Mouse (Mus musculus): Measurements from ENCODE around the gene Spn. TPM values are rescaled to one million over a fixed set of nuclear protein-coding genes. Genes with fewer than 3 reads are reported as not detected.

Gene Spn
- polyA plus RNA-seq, 1 experiment from 2014 or later, result not detected

DNA sequence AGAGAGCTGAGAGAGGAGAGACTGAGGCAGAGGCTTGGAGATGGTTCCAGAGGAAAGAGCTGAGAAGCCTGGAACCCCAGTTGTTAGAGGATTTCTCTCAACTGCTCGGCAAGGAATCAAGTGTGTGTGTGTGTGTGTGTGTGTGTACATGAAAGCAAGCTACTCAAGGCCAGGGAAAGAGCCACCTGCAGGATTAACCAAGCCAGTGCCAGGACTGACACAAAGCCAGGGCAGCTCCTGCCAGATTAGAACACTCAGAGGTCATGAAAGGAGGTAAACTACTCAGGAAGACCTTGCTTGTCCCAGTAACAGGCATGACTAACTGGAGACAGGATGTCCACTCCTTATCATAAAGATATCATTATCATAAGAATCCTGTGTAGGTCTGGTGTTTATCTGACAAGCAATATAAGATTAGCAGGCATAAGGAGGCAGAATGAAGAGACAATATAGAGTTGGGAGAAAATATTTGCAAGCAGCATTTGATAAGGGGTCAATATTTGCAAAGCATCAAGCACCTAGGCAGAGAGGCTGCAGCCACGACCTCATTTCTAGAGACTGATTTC, 36.1 kb downstream of the Spn start:
- Histone ChIP-seq H3K36me3 (replicated peaks; ENCODE audit: control insufficient read depth, insufficient read depth) (no peaks in the 10 kb centered on the region), H3K9ac (no peak overlapping the region), H3K4me1 (replicated peaks; ENCODE audit: control insufficient read depth, insufficient read depth, low read length) (peaks cover 4% of the 10 kb centered on the region; the same call in 1 of the 2 replicates), H3K4me2 (replicated peaks) (no peak overlapping the region), H3K9me3 (ENCODE audit: control insufficient read depth, low read length) (no peaks in the 10 kb centered on the region), H3K27me3 (ENCODE audit: control insufficient read depth, insufficient read depth, low read length) (no peaks in the 10 kb centered on the region), H3K27ac (no peak overlapping the region), H3K4me3 (replicated peaks; ENCODE audit: low read length) (no peak overlapping the region)
- DNase-seq (ENCODE audit: low spot score) (no peak), ATAC-seq (ENCODE audit: low FRiP score) (no peak)
- 55% methylated on average over 2 of the region's 2 CpGs for WGBS

DNA sequence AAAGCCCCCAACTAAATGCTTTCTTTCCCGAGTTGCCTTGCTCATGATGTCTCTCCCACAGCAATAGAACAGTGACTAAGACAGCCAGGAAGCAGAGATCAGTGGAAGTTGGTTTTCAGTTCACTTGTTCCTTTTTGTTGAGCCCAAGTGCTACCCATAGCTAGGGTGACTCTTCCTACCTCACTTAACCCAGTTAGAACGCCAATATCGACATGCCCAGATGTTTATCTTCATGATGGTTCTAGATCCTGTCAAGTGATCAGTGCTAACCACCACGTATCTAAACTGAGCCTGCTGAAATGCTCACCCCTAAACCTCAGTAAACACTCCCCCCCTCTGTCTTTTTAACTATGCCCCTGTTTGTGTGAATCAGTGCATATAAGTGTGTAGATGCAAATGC, 38.1 kb downstream of the Spn start:
- Histone ChIP-seq H3K4me3 (replicated peaks; ENCODE audit: low read length) (no peak overlapping the region), H3K36me3 (replicated peaks; ENCODE audit: control insufficient read depth, insufficient read depth) (no peaks in the 10 kb centered on the region), H3K4me2 (replicated peaks) (no peak overlapping the region), H3K9me3 (ENCODE audit: control insufficient read depth, low read length) (no peaks in the 10 kb centered on the region), H3K27ac (no peak overlapping the region), H3K9ac (no peak overlapping the region), H3K27me3 (ENCODE audit: control insufficient read depth, insufficient read depth, low read length) (no peaks in the 10 kb centered on the region), H3K4me1 (replicated peaks; ENCODE audit: control insufficient read depth, insufficient read depth, low read length) (no peaks in the 10 kb centered on the region)
- DNase-seq (ENCODE audit: low spot score) (no peak), ATAC-seq (ENCODE audit: low FRiP score) (no peak)
- 90% methylated on average over 4 of the region's 4 CpGs for WGBS

DNA sequence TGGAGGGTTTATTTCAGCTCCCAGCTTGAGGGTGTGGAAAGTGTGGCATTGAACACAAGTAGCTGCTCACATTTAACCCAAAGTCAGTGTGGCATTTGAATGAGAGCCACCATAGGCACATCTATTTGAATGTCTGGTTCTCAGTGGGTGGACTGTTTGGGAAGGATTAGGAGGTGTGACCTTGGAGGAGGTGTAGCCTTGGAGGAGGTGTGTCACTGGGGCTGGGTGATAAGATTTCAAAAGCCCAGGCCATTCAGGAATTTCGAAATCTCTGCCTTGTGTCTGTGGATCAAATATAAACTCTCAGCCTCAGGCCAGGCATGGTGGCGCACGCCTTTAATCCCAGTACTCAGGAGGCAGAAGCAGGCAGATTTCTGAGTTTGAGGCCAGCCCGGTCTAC, 38.7 kb downstream of the Spn start:
- WGBS, result 92% methylated on average over 4 of the region's 4 CpGs
- H3K4me2 ChIP-seq (replicated peaks), result no peak overlapping the region
- no peak for ATAC-seq (ENCODE audit: low FRiP score)

DNA sequence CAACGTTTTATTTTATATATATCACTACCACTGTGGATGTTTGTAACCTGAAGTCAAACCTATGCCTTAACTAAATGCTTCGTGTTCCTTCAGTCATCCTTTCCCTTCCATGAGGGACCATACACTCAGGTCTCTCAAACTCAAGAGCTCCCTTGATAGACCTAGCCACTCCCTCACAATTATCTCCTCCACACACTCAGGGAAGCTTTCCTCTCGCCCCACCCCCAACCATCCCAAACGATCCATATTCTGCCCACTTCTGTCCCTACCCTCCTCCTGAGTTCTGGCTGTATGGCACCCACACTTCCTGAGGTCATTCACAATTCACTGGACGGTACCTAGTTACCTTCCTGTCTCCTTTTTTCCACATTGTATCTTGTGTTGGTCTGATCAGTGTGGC, 39.1 kb downstream of the Spn start:
- Histone ChIP-seq H3K27ac (no peak overlapping the region), H3K4me2 (replicated peaks) (no peak overlapping the region), H3K9me3 (ENCODE audit: control insufficient read depth, low read length) (no peaks in the 10 kb centered on the region), H3K9ac (no peak overlapping the region), H3K36me3 (replicated peaks; ENCODE audit: control insufficient read depth, insufficient read depth) (no peaks in the 10 kb centered on the region), H3K4me3 (replicated peaks; ENCODE audit: low read length) (no peak overlapping the region), H3K27me3 (ENCODE audit: control insufficient read depth, insufficient read depth, low read length) (no peaks in the 10 kb centered on the region), H3K4me1 (replicated peaks; ENCODE audit: control insufficient read depth, insufficient read depth, low read length) (no peaks in the 10 kb centered on the region)
- DNase-seq (ENCODE audit: low spot score), result no peak
- ATAC-seq (ENCODE audit: low FRiP score), result no peak
- 89% methylated on average over 5 of the region's 5 CpGs for WGBS

More for the DNA sequence above, 38.7 kb downstream of the Spn start:
- Histone ChIP-seq H3K27ac (no peak overlapping the region), H3K9me3 (ENCODE audit: control insufficient read depth, low read length) (no peaks in the 10 kb centered on the region), H3K36me3 (replicated peaks; ENCODE audit: control insufficient read depth, insufficient read depth) (no peaks in the 10 kb centered on the region), H3K4me1 (replicated peaks; ENCODE audit: control insufficient read depth, insufficient read depth, low read length) (no peaks in the 10 kb centered on the region), H3K27me3 (ENCODE audit: control insufficient read depth, insufficient read depth, low read length) (no peaks in the 10 kb centered on the region), H3K4me3 (replicated peaks; ENCODE audit: low read length) (no peak overlapping the region), H3K9ac (no peak overlapping the region)
- DNase-seq (ENCODE audit: low spot score), result no peak

DNA sequence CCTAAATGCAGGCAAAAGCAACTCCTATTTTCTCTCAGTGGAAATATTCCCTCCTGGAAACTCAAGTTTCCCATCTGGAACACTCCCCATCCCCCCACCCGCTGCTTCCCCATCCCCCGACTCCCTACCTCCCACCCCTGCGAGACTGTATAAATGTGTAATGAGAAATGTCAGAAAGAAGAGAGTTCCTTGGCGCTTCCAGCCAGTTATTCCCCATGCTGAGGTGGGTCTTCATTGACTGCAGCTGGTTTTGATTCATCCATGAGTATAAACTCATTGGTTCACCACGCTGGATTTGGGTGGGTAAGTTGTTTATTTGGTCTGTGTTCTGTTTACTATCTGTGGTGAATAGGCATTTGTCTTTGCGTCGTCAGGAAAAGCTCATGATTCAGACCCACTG, 41.2 kb downstream of the Spn start:
- no peak overlapping the region for H3K4me3 ChIP-seq (replicated peaks; ENCODE audit: low read length)
- no peak for ATAC-seq (ENCODE audit: low FRiP score)

DNA sequence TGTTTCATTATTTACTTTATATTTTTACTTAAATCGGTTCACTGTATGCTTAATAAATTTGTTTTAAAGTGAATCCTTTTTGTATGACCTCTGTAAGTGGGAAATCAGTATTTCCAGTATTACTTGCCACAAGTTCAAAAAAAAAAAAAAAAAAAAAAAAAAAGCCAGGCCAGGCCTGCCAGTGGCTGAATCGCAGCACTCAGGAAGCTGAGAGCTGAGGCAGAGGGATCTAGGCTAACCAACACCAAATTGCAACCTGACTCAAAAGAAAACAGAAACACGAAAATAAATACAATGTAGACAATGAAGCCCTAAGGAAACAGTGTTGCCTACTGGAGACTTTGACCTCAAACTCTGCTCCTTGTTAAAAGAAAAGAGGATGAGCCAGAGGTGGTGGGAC, 43.7 kb downstream of the Spn start:
- DNase-seq (ENCODE audit: low spot score) (no peak), ATAC-seq (ENCODE audit: low FRiP score) (no peak)
- no peaks in the 10 kb centered on the region for H3K27me3 ChIP-seq (ENCODE audit: control insufficient read depth, insufficient read depth, low read length)
- no peak overlapping the region for H3K4me3 ChIP-seq (replicated peaks; ENCODE audit: low read length)
- WGBS, result 81% methylated on average over 3 of the region's 3 CpGs
- no peak overlapping the region for H3K27ac ChIP-seq
- H3K9me3 ChIP-seq (ENCODE audit: control insufficient read depth, low read length), result no peaks in the 10 kb centered on the region
- no peaks in the 10 kb centered on the region for H3K36me3 ChIP-seq (replicated peaks; ENCODE audit: control insufficient read depth, insufficient read depth)
- no peak overlapping the region for H3K4me2 ChIP-seq (replicated peaks)
- no peak overlapping the region for H3K9ac ChIP-seq
- H3K4me1 ChIP-seq (replicated peaks; ENCODE audit: control insufficient read depth, insufficient read depth, low read length), result no peaks in the 10 kb centered on the region

More for the DNA sequence above, 41.2 kb downstream of the Spn start:
- Histone ChIP-seq H3K27ac (no peak overlapping the region), H3K4me2 (replicated peaks) (no peak overlapping the region), H3K9me3 (ENCODE audit: control insufficient read depth, low read length) (no peaks in the 10 kb centered on the region), H3K36me3 (replicated peaks; ENCODE audit: control insufficient read depth, insufficient read depth) (no peaks in the 10 kb centered on the region), H3K4me1 (replicated peaks; ENCODE audit: control insufficient read depth, insufficient read depth, low read length) (no peaks in the 10 kb centered on the region), H3K9ac (no peak overlapping the region), H3K27me3 (ENCODE audit: control insufficient read depth, insufficient read depth, low read length) (no peaks in the 10 kb centered on the region)
- WGBS, result 79% methylated on average over 7 of the region's 7 CpGs
- no peak for DNase-seq (ENCODE audit: low spot score)

DNA sequence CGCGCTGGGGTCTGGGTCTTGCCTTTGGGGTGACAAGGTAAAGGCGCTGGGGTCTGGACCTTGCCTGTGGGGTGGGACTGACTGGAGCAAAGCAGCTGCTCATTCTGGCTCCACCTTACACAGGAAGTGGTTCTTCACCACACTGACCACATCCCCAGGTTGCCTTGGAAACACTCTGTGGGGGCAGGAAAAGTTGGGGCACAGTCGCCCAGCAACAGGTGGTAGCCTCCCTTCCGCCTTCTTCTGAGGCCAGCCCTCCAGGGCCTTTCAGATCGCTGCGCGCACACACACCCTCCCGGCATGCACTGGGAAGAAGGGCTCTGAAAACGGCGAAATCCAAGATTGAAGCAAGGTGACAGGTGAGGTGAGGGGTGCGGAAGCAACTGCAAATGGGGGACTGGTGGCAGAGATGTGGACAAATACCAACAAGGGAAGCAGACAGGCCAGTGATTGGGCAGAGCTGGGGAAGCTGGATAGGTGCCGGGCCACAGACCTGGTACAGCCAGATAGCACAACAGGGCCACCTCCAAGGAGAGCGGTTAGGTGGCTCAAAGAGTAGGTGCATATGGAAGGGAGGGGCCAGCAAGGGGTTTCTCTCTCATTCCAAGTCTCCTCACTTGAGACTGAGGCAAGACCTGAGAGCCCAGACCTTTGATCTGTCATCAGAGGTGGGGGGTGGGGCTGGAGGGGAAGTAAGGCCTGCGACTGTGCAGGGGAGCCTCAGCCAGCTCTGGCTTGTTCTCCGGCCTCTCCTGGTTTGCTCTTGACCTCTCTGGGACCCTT, 46.3 kb downstream of the Spn start, which contains the start of gene AI467606:
AI467606 (plus strand) TSS at position 246 of the 783 bp plus-strand sequence.
- no peak within 1 kb of the TSS for H3K27ac ChIP-seq
- H3K9ac ChIP-seq, result no peak within 1 kb of the TSS
- H3K4me3 ChIP-seq (replicated peaks; ENCODE audit: low read length), result no peak within 1 kb of the TSS
- no peak for ATAC-seq (ENCODE audit: low FRiP score)
- H3K4me1 ChIP-seq (replicated peaks; ENCODE audit: control insufficient read depth, insufficient read depth, low read length), result no peaks in the 10 kb centered on the region
- WGBS, result 79% methylated on average over 16 of the region's 16 CpGs
- no peaks in the 10 kb centered on the region for H3K36me3 ChIP-seq (replicated peaks; ENCODE audit: control insufficient read depth, insufficient read depth)
- H3K4me2 ChIP-seq (replicated peaks), result no peak within 1 kb of the TSS; the same call in 1 of the 2 replicates
- H3K27me3 ChIP-seq (ENCODE audit: control insufficient read depth, insufficient read depth, low read length), result no peaks in the 10 kb centered on the region
- H3K9me3 ChIP-seq (ENCODE audit: control insufficient read depth, low read length), result no peaks in the 10 kb centered on the region
- DNase-seq (ENCODE audit: low spot score), result no peak

DNA sequence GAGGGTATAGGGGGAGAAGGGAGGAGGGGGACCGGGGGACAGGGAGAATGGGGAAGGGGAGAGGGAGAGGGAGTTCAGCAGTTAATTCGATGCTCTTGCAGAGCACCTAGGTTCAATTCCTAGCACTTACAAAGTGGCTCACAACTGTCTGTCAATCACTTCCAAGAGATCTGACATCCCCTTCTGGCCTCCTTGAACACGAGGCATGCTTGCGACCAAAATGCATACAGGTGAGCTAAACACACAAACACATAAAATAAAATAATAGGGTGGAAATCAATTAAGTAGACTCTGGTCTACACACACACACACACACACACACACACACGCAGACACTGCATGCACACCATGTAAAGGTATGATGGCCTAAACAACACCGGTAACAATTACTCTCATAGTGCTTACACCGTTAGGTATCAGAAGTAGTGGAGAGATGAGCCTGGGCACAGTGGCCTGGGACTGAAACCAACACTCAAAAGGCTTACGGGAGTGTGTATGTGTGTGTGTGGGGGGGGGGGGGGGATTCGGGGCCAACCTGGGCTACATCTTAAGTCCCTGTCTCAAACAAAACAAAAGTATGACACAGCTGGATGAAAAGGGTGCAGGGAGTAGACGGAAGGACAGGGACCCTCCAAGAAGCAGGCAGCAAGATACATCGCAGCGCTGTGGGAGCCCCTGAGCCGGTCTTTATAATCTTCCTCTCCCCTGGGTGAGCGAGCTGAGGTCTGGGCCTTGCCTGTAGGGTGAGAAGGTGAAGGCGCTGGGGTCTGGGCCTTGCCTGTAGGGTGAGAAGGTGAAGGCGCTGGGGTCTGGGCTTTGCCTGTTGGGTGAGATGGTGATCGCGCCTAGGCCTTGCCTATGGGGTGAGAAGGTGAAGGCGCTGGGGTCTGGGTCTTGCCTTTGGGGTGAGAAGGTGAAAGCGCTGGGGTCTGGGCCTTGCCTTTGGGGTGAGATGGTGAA, 47.2 kb downstream of the Spn start:
- 88% methylated on average over 20 of the region's 20 CpGs for WGBS
- ATAC-seq (ENCODE audit: low FRiP score), result no peak
- H3K4me3 ChIP-seq (replicated peaks; ENCODE audit: low read length), result no peak overlapping the region

More for the DNA sequence above, 47.2 kb downstream of the Spn start:
- no peaks in the 10 kb centered on the region for H3K9me3 ChIP-seq (ENCODE audit: control insufficient read depth, low read length)
- DNase-seq (ENCODE audit: low spot score), result no peak
- H3K4me1 ChIP-seq (replicated peaks; ENCODE audit: control insufficient read depth, insufficient read depth, low read length), result no peaks in the 10 kb centered on the region
- H3K27ac ChIP-seq, result no peak overlapping the region
- no peaks in the 10 kb centered on the region for H3K27me3 ChIP-seq (ENCODE audit: control insufficient read depth, insufficient read depth, low read length)
- H3K36me3 ChIP-seq (replicated peaks; ENCODE audit: control insufficient read depth, insufficient read depth), result no peaks in the 10 kb centered on the region
- no peak overlapping the region for H3K4me2 ChIP-seq (replicated peaks)
- no peak overlapping the region for H3K9ac ChIP-seq

Measured in hindbrain, embryonic 14.5 days (tissue).